22 mouse cellular contexts compared by ENCODE assay signal in the genomic region with DNA sequence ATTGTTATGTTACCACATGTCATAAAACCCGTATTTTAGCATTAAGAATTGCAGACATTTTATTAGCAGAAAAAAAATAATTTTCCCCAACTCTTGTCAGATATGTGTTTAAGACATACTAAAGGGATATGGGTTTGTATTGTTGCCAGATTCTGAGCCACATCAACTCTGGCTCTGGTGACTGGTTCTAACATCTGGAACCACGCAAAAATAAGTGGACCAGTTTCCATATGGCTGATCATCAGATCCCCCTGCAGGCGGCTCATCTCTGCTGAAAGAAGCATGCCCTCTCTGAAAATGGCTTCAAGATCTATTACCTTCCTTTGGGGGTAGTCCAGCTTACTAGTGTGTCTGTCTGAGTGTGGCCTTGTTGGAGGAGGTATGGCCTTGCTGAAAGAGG.
"Had no signal": no experiment of that assay in that cellular context is flagged by ENCODE, and none has a peak within 500 bp of the region (broad histone marks: within the 10 kb centered on the region; RNA-seq: fewer than 3 reads in every experiment).

No protein-coding gene starts in this region.

- H3K9ac ChIP-seq: limb, embryonic 12.5 days; liver, embryonic 14.5 days; liver, postnatal 0 days; lung, embryonic 15.5 days; midbrain, embryonic 12.5 days; neural tube, embryonic 13.5 days; stomach, embryonic 15.5 days had no signal

- H3K4me1 ChIP-seq: limb, embryonic 12.5 days; lung, embryonic 15.5 days; midbrain, embryonic 12.5 days; neural tube, embryonic 13.5 days; stomach, embryonic 15.5 days had no signal

- H3K9me3 ChIP-seq: limb, embryonic 12.5 days; lung, embryonic 15.5 days; midbrain, embryonic 12.5 days; neural tube, embryonic 13.5 days; stomach, embryonic 15.5 days had no signal

- ATAC-seq: liver, postnatal 0 days; midbrain, embryonic 16.5 days had no signal

- H3K4me2 ChIP-seq: limb, embryonic 12.5 days; liver, embryonic 11.5 days; lung, embryonic 15.5 days; midbrain, embryonic 12.5 days; neural tube, embryonic 13.5 days; stomach, embryonic 15.5 days had no signal

- H3K36me3 ChIP-seq: limb, embryonic 12.5 days; lung, embryonic 15.5 days; midbrain, embryonic 12.5 days; neural tube, embryonic 13.5 days; stomach, embryonic 15.5 days had no signal

- H3K27me3 ChIP-seq: limb, embryonic 12.5 days; lung, embryonic 15.5 days; midbrain, embryonic 12.5 days; neural tube, embryonic 13.5 days; stomach, embryonic 15.5 days had no signal

- DNase-seq: kidney, adult 11 months; kidney, adult 8-10 months; kidney, postnatal 25 days; layer of hippocampus, postnatal 36 days; liver, postnatal 0 days; lung, postnatal 10 days; lung, postnatal 4 days; retina, postnatal 1 day; right cerebral cortex, postnatal 25 days; spleen, adult 18-20 months; thymus, postnatal 25 days had no signal

- H3K4me3 ChIP-seq: layer of hippocampus, adult 2 months; left cerebral cortex, adult 2 months; limb, embryonic 12.5 days; lung, embryonic 15.5 days; midbrain, embryonic 12.5 days; myocyte; neural tube, embryonic 13.5 days; stomach, embryonic 15.5 days had no signal

- H3K27ac ChIP-seq: layer of hippocampus, adult 2 months; left cerebral cortex, adult 2 months; limb, embryonic 12.5 days; liver, embryonic 14.5 days; lung, embryonic 15.5 days; midbrain, embryonic 12.5 days; neural tube, embryonic 13.5 days; stomach, embryonic 15.5 days had no signal
